Mouse (Mus musculus): ENCODE data around the gene Prkab2.

Prkab2 gene

GRCm38 (mm10) chr3:97657655-97658411, at the start of gene Prkab2:
TSS of gene Prkab2 (plus strand) at chr3:97658193.
- Histone ChIP-seq H3K36me3 (ENCODE audit: control insufficient read depth, insufficient read depth, low read length, poor library complexity, severe bottlenecking) (no peaks in the 10 kb centered on the region), H3K27me3 (ENCODE audit: control insufficient read depth, insufficient read depth, low read length, poor library complexity, severe bottlenecking) (no peaks in the 10 kb centered on the region)
- peak; percentile 98 for DNase-seq (ENCODE audit: low read depth, low spot score)

GRCm38 (mm10) chr3:97609201-97609844, 48.7 kb upstream of the Prkab2 start:
- DNase-seq (ENCODE audit: low read depth, low spot score): peak; percentile 77
- Histone ChIP-seq H3K27me3 (ENCODE audit: control insufficient read depth, insufficient read depth, low read length, poor library complexity, severe bottlenecking) (no peaks in the 10 kb centered on the region), H3K36me3 (ENCODE audit: control insufficient read depth, insufficient read depth, low read length, poor library complexity, severe bottlenecking) (no peaks in the 10 kb centered on the region; the same call in 1 of the 2 replicates)

- Histone ChIP-seq H3K36me3 (ENCODE audit: control insufficient read depth, insufficient read depth, low read length, poor library complexity, severe bottlenecking) (no peaks in the 10 kb centered on the region), H3K27me3 (ENCODE audit: control insufficient read depth, insufficient read depth, low read length, poor library complexity, severe bottlenecking) (no peaks in the 10 kb centered on the region)
- peak; percentile 94 for DNase-seq (ENCODE audit: low read depth, low spot score)
These were observed 48.1 kb upstream of the Prkab2 start, which contains the start of gene Chd1l for GRCm38 (mm10) chr3:97609845-97610410. TSS of gene Chd1l (minus strand) at chr3:97610203.

GRCm38 (mm10) chr3:97611021-97611420, 47.0 kb upstream of the Prkab2 start:
- no peaks in the 10 kb centered on the region for H3K27me3 ChIP-seq (ENCODE audit: control insufficient read depth, insufficient read depth, low read length, poor library complexity, severe bottlenecking)
- H3K36me3 ChIP-seq (ENCODE audit: control insufficient read depth, insufficient read depth, low read length, poor library complexity, severe bottlenecking): no peaks in the 10 kb centered on the region

GRCm38 (mm10) chr3:97615154-97615553, 42.8 kb upstream of the Prkab2 start:
- Histone ChIP-seq H3K36me3 (ENCODE audit: control insufficient read depth, insufficient read depth, low read length, poor library complexity, severe bottlenecking) (no peaks in the 10 kb centered on the region), H3K27me3 (ENCODE audit: control insufficient read depth, insufficient read depth, low read length, poor library complexity, severe bottlenecking) (no peaks in the 10 kb centered on the region)
- no peak for DNase-seq (ENCODE audit: low read depth, low spot score)

More at GRCm38 (mm10) chr3:97611021-97611420, 47.0 kb upstream of the Prkab2 start:
- DNase-seq (ENCODE audit: low read depth, low spot score): no peak

GRCm38 (mm10) chr3:97615933-97616332, 42.1 kb upstream of the Prkab2 start:
- no peak for DNase-seq (ENCODE audit: low read depth, low spot score)
- Histone ChIP-seq H3K36me3 (ENCODE audit: control insufficient read depth, insufficient read depth, low read length, poor library complexity, severe bottlenecking) (no peaks in the 10 kb centered on the region), H3K27me3 (ENCODE audit: control insufficient read depth, insufficient read depth, low read length, poor library complexity, severe bottlenecking) (no peaks in the 10 kb centered on the region)

- DNase-seq (ENCODE audit: low read depth, low spot score): no peak
- no peaks in the 10 kb centered on the region for H3K36me3 ChIP-seq (ENCODE audit: control insufficient read depth, insufficient read depth, low read length, poor library complexity, severe bottlenecking)
- no peaks in the 10 kb centered on the region for H3K27me3 ChIP-seq (ENCODE audit: control insufficient read depth, insufficient read depth, low read length, poor library complexity, severe bottlenecking)
These were observed 40.7 kb upstream of the Prkab2 start for GRCm38 (mm10) chr3:97617091-97617825.

GRCm38 (mm10) chr3:97617899-97618298, 40.1 kb upstream of the Prkab2 start:
- H3K27me3 ChIP-seq (ENCODE audit: control insufficient read depth, insufficient read depth, low read length, poor library complexity, severe bottlenecking): no peaks in the 10 kb centered on the region
- DNase-seq (ENCODE audit: low read depth, low spot score): no peak
- no peaks in the 10 kb centered on the region for H3K36me3 ChIP-seq (ENCODE audit: control insufficient read depth, insufficient read depth, low read length, poor library complexity, severe bottlenecking)

GRCm38 (mm10) chr3:97620657-97621056, 37.3 kb upstream of the Prkab2 start:
- DNase-seq (ENCODE audit: low read depth, low spot score): no peak
- Histone ChIP-seq H3K27me3 (ENCODE audit: control insufficient read depth, insufficient read depth, low read length, poor library complexity, severe bottlenecking) (no peaks in the 10 kb centered on the region), H3K36me3 (ENCODE audit: control insufficient read depth, insufficient read depth, low read length, poor library complexity, severe bottlenecking) (no peaks in the 10 kb centered on the region)

- DNase-seq (ENCODE audit: low read depth, low spot score): no peak
- no peaks in the 10 kb centered on the region for H3K27me3 ChIP-seq (ENCODE audit: control insufficient read depth, insufficient read depth, low read length, poor library complexity, severe bottlenecking)
These were observed 33.4 kb upstream of the Prkab2 start for GRCm38 (mm10) chr3:97624611-97625010.

GRCm38 (mm10) chr3:97627893-97628292, 30.1 kb upstream of the Prkab2 start:
- Histone ChIP-seq H3K27me3 (ENCODE audit: control insufficient read depth, insufficient read depth, low read length, poor library complexity, severe bottlenecking) (no peaks in the 10 kb centered on the region), H3K36me3 (ENCODE audit: control insufficient read depth, insufficient read depth, low read length, poor library complexity, severe bottlenecking) (no peaks in the 10 kb centered on the region)
- DNase-seq (ENCODE audit: low read depth, low spot score): no peak

More at GRCm38 (mm10) chr3:97624611-97625010, 33.4 kb upstream of the Prkab2 start:
- no peaks in the 10 kb centered on the region for H3K36me3 ChIP-seq (ENCODE audit: control insufficient read depth, insufficient read depth, low read length, poor library complexity, severe bottlenecking)

GRCm38 (mm10) chr3:97628391-97629001, 29.5 kb upstream of the Prkab2 start, which contains the start of gene Fmo5:
TSS of gene Fmo5 (plus strand) at chr3:97628804.
- H3K27me3 ChIP-seq (ENCODE audit: control insufficient read depth, insufficient read depth, low read length, poor library complexity, severe bottlenecking): no peaks in the 10 kb centered on the region
- DNase-seq (ENCODE audit: low read depth, low spot score): peak; percentile 71
- no peaks in the 10 kb centered on the region for H3K36me3 ChIP-seq (ENCODE audit: control insufficient read depth, insufficient read depth, low read length, poor library complexity, severe bottlenecking)

- DNase-seq (ENCODE audit: low read depth, low spot score): no peak
- Histone ChIP-seq H3K27me3 (ENCODE audit: control insufficient read depth, insufficient read depth, low read length, poor library complexity, severe bottlenecking) (no peaks in the 10 kb centered on the region), H3K36me3 (ENCODE audit: control insufficient read depth, insufficient read depth, low read length, poor library complexity, severe bottlenecking) (no peaks in the 10 kb centered on the region)
These were observed 28.1 kb upstream of the Prkab2 start for GRCm38 (mm10) chr3:97629941-97630340.

- no peak for DNase-seq (ENCODE audit: low read depth, low spot score)
- no peaks in the 10 kb centered on the region for H3K36me3 ChIP-seq (ENCODE audit: control insufficient read depth, insufficient read depth, low read length, poor library complexity, severe bottlenecking)
These were observed 27.2 kb upstream of the Prkab2 start for GRCm38 (mm10) chr3:97630746-97631145.

More at GRCm38 (mm10) chr3:97630746-97631145, 27.2 kb upstream of the Prkab2 start:
- H3K27me3 ChIP-seq (ENCODE audit: control insufficient read depth, insufficient read depth, low read length, poor library complexity, severe bottlenecking): no peaks in the 10 kb centered on the region

All from splenic B cell, adult 2 months (primary cell).